Mouse (Mus musculus): Measurements from ENCODE around the gene Gfm1.

Gene Gfm1

DNA sequence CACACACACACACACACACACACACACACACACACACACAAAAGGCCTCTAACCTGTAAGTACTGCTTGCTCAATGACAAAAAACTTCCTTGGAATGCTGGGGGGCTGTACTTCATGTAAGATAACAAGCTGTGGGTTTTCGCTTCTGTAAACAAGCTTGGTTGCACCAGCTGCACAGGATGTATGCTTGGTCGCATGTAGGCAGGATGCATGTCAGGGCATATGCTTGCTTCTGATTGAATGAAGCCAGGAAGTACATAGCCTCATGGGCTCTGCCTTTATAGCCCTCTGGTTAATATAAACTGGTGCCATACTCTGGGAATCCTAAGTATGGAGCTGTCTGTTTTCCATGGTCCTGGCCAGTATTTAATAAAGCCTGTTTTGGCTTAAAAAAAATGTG, 68.1 kb downstream of the Gfm1 start:
- no peak for DNase-seq

DNA sequence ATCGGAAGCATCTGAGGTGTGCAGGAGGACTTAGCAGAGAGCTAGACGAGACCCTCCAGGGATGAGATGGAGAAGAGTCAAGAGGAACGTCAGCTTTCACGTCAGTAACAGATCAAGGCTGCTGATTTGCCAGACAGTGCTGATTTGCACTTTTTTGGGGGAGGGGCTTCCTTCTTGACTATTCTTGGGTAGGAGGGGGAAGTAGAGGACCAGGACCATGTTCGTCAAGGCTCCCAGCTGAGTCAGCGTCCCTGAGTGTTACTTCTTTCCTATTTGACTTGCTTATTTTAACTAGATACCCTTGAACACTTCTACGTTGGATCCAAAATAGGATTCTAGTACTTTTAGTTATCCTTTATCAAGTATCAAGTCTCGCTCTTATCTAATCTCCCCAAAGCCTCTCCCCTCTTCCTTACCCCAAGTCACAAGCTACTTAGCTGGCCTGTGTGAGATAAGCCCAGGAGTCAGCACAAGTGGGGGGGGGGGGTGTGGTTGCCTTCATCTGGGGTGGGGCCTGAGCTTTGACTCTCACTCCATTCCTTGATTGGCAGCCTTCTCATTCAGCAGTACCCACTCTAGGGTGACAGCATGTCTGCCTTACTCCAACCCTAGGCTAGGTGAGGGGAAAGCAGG, 69.0 kb downstream of the Gfm1 start:
- DNase-seq: no peak

DNA sequence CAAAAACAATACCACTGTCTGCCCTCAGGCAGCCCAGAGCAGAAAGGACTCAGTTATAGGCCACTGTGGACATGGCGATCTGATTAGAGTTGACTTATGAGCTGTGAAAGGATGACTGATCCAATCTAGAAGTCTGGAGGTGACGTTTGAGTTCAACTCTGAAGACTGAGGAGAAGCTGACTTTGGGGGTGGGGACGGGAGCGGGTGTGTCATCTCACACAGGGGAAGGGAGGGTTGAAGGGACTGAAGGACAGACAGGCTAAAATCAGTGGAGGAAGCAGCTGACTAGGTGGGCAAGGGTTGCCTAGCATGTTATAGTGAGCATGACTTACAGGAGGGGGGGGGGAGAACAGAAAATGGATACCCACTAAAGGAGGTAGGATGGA, 69.5 kb downstream of the Gfm1 start:
- no peak for DNase-seq

DNA sequence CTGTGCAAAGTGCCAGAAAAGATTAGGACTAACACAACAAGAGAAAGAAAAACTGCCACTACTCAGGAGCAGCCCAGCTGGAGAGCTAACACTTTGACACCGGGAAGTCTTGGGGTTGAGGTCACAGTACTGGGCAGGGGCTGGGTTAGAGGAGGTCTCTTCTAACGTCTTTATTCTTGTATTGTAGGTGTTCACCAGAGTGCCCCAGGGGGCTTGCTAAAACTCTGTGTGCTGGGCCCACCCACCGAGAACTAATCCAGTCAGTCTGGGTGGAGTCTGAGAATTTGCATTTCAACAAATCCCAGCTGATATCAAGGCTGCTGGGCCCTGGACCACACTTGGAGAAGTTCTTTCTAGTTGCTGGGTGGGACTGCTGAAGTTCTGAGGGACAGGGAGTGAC, 74.0 kb downstream of the Gfm1 start:
- DNase-seq: no peak

DNA sequence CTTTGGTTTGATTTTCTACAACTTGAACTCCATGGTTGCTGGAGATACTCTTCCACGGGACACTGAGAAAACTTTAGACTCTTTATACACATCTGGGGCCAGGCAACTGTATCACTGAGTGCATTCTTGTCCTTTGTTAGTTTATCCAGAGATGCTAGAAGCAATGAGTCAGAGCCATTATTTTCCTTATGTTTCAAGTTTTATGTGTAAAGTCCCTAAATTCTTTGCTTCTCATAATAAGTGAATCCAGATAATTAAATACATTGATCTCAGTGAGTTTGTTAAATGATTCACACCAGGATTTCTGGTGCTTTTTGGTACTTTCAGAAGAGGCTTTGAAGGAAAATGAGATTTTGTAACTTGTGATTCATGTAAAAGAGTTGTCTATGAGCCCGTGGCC, 75.4 kb downstream of the Gfm1 start:
- DNase-seq: no peak

DNA sequence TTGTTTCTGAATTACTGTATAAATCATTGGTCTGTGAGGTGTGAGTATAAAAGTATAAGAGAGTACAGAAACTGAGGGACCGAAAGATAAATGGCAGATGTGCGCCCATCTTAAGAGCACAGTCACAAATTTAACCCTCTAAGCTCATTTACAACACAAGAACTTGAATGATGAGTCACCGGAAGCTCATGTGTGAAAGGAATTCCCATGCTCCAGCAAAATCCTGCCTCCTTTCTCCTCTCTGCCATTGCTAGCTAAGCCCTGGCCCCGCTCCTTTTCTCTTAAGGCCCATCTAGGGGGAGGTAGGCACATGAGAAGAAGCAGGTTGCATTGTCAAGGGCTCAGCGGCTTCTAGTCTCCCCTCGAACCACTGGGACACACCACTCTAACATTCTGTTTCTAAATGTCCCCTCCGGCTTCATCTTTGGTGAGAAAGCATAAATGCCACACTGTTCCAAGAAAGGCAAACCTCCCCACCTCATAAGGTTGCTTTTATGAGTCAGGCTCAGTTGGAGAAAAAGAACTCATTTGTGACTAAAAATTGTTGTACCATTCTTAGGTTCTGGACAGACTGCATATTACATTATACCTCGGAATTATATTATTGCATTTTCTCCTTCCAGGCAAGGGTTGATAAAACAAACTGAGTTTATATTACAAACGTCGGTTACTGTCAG, 78.5 kb downstream of the Gfm1 start:
- no peak for DNase-seq

DNA sequence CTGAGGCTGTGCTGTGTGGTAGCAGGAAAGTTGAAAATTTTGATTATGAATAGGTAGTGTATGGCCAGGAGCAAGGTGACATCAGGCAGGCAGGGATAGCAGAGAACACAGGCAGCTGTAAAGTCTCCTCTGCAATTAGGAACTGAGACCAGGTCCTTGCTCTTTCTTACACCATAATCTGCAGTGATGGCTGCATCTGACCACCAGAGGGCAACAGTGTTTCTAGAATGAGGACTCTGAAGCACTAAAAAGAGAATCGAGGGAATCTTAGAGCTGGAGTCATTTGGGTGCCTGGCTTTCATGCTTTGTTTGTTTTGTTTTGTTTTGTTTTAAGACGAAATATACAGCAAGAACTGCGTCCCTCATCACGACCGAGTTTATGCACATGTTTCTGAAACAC, 82.9 kb downstream of the Gfm1 start:
- DNase-seq: peak; percentile 54

DNA sequence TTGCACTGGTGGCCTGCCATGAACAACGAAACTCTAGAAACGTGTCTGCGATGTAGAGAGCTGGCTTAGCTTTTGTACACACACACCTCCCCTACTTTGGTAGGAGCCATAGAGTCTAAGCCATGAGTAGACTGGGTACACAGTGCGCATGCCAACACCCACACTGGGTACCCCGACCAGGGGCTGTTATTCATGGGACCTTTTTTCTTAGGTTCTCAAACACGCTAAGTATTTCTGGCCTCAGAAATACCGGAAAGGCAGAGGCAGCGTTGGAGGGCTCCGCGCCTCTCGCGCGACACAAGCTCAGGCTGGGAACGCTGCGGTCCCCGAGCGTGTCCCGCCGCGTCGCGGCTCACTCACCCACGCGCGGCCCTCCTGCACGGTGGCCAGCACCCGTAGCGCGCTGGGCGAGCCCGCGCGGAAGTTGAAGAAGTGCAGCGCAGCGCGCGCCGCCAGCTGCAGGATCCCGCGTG, 84.9 kb downstream of the Gfm1 start:
- no peak for DNase-seq

DNA sequence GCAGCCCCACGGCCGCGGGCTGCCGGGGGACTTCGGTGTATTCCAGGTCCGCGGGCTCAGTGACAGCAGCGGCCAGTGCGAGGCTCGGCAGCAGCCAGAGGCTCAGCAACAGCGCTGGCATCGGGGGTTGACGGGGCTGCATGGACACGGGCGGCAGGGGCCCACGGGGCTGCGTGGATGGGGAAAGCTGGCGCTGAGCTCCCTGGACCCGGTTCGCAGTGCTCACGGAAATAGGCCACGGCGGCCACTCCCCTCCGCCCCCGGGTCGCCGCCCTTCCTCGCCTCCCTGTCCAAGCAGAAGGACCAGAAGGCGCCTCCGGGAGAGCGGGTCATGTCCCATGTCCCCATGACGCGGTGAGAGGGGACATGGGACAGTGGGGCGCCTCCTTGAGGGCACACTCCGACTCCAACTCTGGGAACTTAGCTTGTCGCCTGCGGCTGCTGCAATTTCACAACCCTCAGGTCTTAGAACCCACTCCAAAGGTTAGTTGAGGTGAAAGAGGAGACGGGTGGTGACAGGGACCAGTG, 85.4 kb downstream of the Gfm1 start, which contains the start of gene Rarres1:
Gene Rarres1, minus strand, starts transcription at position 250 of the 528 bp plus-strand sequence.
- DNase-seq: no peak

DNA sequence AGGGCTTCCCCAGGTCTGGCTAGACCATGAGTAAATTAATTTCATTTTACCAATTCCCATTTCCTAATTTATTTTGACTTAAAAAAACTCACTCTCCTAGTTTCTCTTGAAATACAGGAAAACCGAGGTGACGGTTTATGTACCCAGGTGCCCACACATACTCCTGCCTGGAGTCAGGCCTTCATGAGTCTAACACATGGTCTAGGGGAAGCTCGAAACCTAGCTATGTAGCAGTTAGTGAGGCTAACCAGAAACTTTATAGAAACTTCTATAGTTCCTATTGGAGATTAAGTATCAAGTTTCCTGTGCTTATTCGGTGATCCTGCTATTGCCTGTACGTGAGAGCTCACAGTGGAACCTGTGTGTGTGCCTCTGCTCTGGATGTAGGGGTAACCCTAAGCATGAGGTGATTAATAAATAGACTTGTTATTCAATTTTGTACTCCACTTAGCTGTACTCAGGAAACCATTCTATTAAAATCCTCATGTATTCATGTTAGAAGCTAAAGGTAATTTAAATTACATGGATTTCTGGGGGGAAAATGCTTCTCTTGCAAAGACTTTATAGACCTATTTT, 90.8 kb downstream of the Gfm1 start:
- DNase-seq: no peak

DNA sequence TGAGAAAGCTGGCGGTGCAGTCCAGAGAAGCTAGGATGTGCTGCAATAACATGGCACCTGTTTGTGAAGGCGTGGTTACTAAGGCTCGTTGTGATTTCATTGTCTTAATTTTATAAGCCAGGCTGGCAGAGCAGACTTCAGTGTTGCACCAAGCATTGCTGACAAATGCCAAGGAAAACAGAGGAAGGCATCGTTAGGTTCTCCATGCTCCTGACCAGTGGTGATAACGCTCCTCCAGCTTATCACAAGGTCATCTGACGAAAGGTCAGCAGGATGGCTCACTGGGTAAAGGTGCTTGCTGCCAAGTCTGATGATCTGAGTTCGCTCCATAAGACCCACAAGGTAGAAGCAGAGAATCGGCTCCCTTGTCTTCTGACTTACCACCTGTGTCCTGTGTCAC, 92.8 kb downstream of the Gfm1 start:
- no peak for DNase-seq

DNA sequence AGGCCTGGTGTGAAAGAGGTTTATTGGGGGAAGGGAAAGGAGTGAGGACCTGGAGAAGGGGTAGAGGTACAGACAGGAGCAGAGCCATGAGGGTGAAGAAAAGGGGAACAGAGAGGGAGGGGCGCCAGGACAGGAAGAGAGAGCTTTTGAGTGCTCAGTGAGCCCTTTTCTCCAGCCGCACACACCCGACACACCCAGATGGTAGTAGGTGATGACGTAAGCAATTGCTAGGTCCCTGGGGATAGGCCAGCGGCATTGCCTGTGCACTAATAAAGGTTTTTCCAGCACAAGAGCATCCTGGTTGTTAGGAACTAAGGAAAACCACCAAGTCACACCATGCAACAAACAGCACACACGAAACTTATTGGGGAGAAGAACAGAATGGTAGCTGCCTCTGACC, 94.9 kb downstream of the Gfm1 start:
- no peak for DNase-seq

Measured in kidney, adult 11 months (tissue).